Mouse (Mus musculus) CH12.LX (cell line): Measurements from ENCODE around the gene Fbxo22. TPM values are rescaled to one million over a fixed set of nuclear protein-coding genes. Genes with fewer than 3 reads are reported as not detected.
A peak's percentile ranks its signal among the peaks of the same experiment; 100 is the strongest.
"Not testable (repeated sequence)": the region's sequence is repeated elsewhere in the genome, so short reads cannot be mapped to it uniquely, and the experiment has no call there.

ENCODE experiments used
- DNase-seq: peaks from one replicate; pipeline ENCODE4 v3.0.0-alpha.2; 2013; ENCODE audit errors: extremely low read depth
- H3K27ac ChIP-seq: 2 replicates; pipeline ENCODE4 v1.5.1; 2012; ENCODE audit warnings: low read depth, mild to moderate bottlenecking, control low read depth, moderate library complexity; ENCODE audit not compliant: insufficient read depth
- H3K27me3 ChIP-seq: replicated peaks from 2 replicates; pipeline ENCODE3; 2012; ENCODE audit warnings: inconsistent platforms
- H3K36me3 ChIP-seq, 2 experiments: replicated peaks in 1 of 2; 2 replicates each; pipeline versions ENCODE3 to v1.6.1; 2012; ENCODE audit warnings: inconsistent platforms in 1 of 2, low read length in 1 of 2, mild to moderate bottlenecking in 1 of 2, mixed read lengths in 1 of 2, moderate library complexity in 1 of 2; ENCODE audit not compliant: control insufficient read depth in 1 of 2, insufficient read depth in 1 of 2
- H3K4me1 ChIP-seq, 2 experiments: 2 replicates each; pipeline ENCODE4 v1.6.1; 2012; ENCODE audit warnings: inconsistent platforms in 1 of 2, moderate library complexity in 1 of 2; ENCODE audit not compliant: insufficient read depth in 2 of 2, control insufficient read depth in 1 of 2
- H3K4me2 ChIP-seq: 2 replicates; pipeline ENCODE4 v1.6.1; 2012; ENCODE audit warnings: low read depth, mild to moderate bottlenecking, control low read depth; ENCODE audit not compliant: poor library complexity, insufficient read depth, severe bottlenecking
- H3K4me3 ChIP-seq, 3 experiments: fragments of 150-350 bp in 1 of 3; sonication (generic) in 1 of 3; replicated peaks in 1 of 3; 2 replicates each; pipeline versions ENCODE3 to v1.5.1; 2011 to 2012; ENCODE audit warnings: low read depth in 2 of 3, low read length in 2 of 3, mild to moderate bottlenecking in 2 of 3, moderate library complexity in 2 of 3, control low read depth in 1 of 3, improper control_type of control experiment in 1 of 3, inconsistent platforms in 1 of 3, mixed read lengths in 1 of 3; ENCODE audit not compliant: poor library complexity in 1 of 3
- H3K79me2 ChIP-seq: replicated peaks from 2 replicates; pipeline ENCODE4 v1.6.1; 2012; ENCODE audit warnings: mild to moderate bottlenecking, moderate library complexity; ENCODE audit not compliant: control insufficient read depth, poor library complexity, insufficient read depth, severe bottlenecking; ENCODE audit errors: extremely low read depth
- H3K9ac ChIP-seq: 2 replicates; pipeline ENCODE4 v1.6.1; 2012; ENCODE audit warnings: low read depth, mild to moderate bottlenecking, control low read depth, moderate library complexity; ENCODE audit not compliant: insufficient read depth
- H3K9me3 ChIP-seq: replicated peaks from 2 replicates; pipeline ENCODE3; 2012; ENCODE audit warnings: low read length, inconsistent platforms, mixed read lengths
- CHD1 ChIP-seq: IDR thresholded peaks from 2 replicates; pipeline ENCODE4 v1.6.1; 2012; ENCODE audit warnings: low read depth, low read length, improper control_type of control experiment, inconsistent platforms
- CTCF ChIP-seq, 2 experiments: IDR thresholded peaks in 1 of 2; conservative IDR thresholded peaks in 1 of 2; 2 replicates each; pipeline ENCODE4 v1.5.1; 2011 to 2012; ENCODE audit warnings: low read depth in 2 of 2, low read length in 2 of 2, improper control_type of control experiment in 1 of 2, inconsistent platforms in 1 of 2, mild to moderate bottlenecking in 1 of 2, moderate library complexity in 1 of 2
- JUND ChIP-seq: conservative IDR thresholded peaks from 2 replicates; pipeline ENCODE4 v1.6.1; 2011; ENCODE audit warnings: low read depth, low read length, improper control_type of control experiment
- MAZ ChIP-seq: IDR thresholded peaks from 2 replicates; pipeline ENCODE4 v1.6.1; 2012; ENCODE audit warnings: low read depth, mild to moderate bottlenecking, inconsistent platforms, low read length, improper control_type of control experiment, moderate library complexity
- MXI1 ChIP-seq: IDR thresholded peaks from 2 replicates; pipeline ENCODE4 v1.6.1; 2011; ENCODE audit warnings: mild to moderate bottlenecking, low read depth, low read length, improper control_type of control experiment
- PAX5 ChIP-seq: IDR thresholded peaks from 2 replicates; pipeline ENCODE4 v1.6.1; 2012; ENCODE audit warnings: low read length, inconsistent platforms, mixed read lengths
- RAD21 ChIP-seq: IDR thresholded peaks from 2 replicates; pipeline ENCODE4 v1.6.1; 2011; ENCODE audit warnings: low read depth, mild to moderate bottlenecking, low read length, improper control_type of control experiment, moderate library complexity
- RCOR1 ChIP-seq: conservative IDR thresholded peaks from 2 replicates; pipeline ENCODE4 v1.6.1; 2012; ENCODE audit warnings: low read depth, mild to moderate bottlenecking, inconsistent platforms, low read length, improper control_type of control experiment
- SMC3 ChIP-seq: IDR thresholded peaks from 2 replicates; pipeline ENCODE4 v1.6.1; 2011; ENCODE audit warnings: low read depth, low read length, improper control_type of control experiment
- TBP ChIP-seq: conservative IDR thresholded peaks from 2 replicates; pipeline ENCODE4 v1.6.1; 2011; ENCODE audit warnings: low read depth, low read length, improper control_type of control experiment
- TCF12 ChIP-seq: IDR thresholded peaks from 2 replicates; pipeline ENCODE4 v1.6.1; 2014; ENCODE audit warnings: low read depth, mild to moderate bottlenecking, inconsistent platforms, low read length, improper control_type of control experiment
- ZNF384 ChIP-seq: IDR thresholded peaks from 2 replicates; pipeline ENCODE4 v1.6.1; 2012; ENCODE audit warnings: low read depth, low read length, improper control_type of control experiment, inconsistent platforms
- dilution Hi-C: fragments of 300-500 bp; cut with MboI; formaldehyde crosslinking; loops from 2 replicates; pipeline ENCODE4 v1.14.3; 2020; ENCODE audit warnings: low sequenced_read_pairs; ENCODE audit not compliant: extremely low pct_unique_long_range_greater_than_20kb, extremely low pct_ligation_motif_present
- in situ Hi-C: fragments of 300-500 bp; cut with MboI; formaldehyde crosslinking; loops from 3 replicates; pipeline ENCODE4 v1.14.3; 2019; ENCODE audit warnings: low sequenced_read_pairs, low pct_ligation_motif_present, low pct_unique_long_range_greater_than_20kb, mixed read lengths
- polyA plus RNA-seq: library from polyadenylated mRNA; unstranded; fragments of >175 nt; gene quantifications from 2 replicates; pipeline ENCODE4 v1.2.1, GENCODE M21; 2012; ENCODE audit warnings: low read depth; ENCODE audit not compliant: insufficient read length
- total RNA-seq, 2 experiments: library from RNA; depleted of rRNA; stranded (reverse); fragments of 300-350 nt in 1 of 2; fragments of >200 nt in 1 of 2; gene quantifications; 2 replicates each; pipeline ENCODE4 v1.2.3; 2012 to 2014

Fbxo22 gene
- total and polyA plus RNA-seq, 3 experiments, result 21.4 to 41.8 (median 38.5) TPM

GRCm38 (mm10) chr9:55248465-55248864 lies 39.7 kb downstream of the Fbxo22 start:
- dilution Hi-C loops, result no loop called here
- Histone ChIP-seq H3K4me2 (no peak overlapping the region), H3K9me3 (no peaks in the 10 kb centered on the region), H3K4me3 (no peak overlapping the region), H3K9ac (no peak overlapping the region), H3K27ac (no peak overlapping the region), H3K4me1 (peaks cover 0 to 5% of the 10 kb centered on the region in 2 experiments; a peak in 3 of 4 replicates), H3K27me3 (peaks cover 2% of the 10 kb centered on the region), H3K79me2 (no peaks in the 10 kb centered on the region), H3K36me3 (no peaks in the 10 kb centered on the region)
- TF ChIP-seq MAZ, result no peak
- TF ChIP-seq ZNF384, result no peak
- TF ChIP-seq PAX5, result no peak
- TF ChIP-seq CHD1, result no peak
- no peak for TF ChIP-seq RCOR1
- no peak for TF ChIP-seq TBP
- TF ChIP-seq CTCF (conservative IDR thresholded peaks at IDR 0.05 in 1 of 2, IDR thresholded peaks at IDR 0.05 in 1 of 2; ENCODE audit: low read depth in 2 of 2, low read length in 2 of 2), result no peak
- TF ChIP-seq MXI1, result no peak
- no peak for TF ChIP-seq TCF12
- DNase-seq, result no peak
- in situ Hi-C loops, result no loop called here

- peaks cover 3 to 13% of the 10 kb centered on the region in 2 experiments; a peak in 3 of 4 replicates for H3K4me1 ChIP-seq
- H3K27ac ChIP-seq, result no peak overlapping the region
- in situ Hi-C loops (no loop called here), dilution Hi-C loops (no loop called here)
- peaks cover 2% of the 10 kb centered on the region for H3K27me3 ChIP-seq
- no peak for DNase-seq
- H3K4me3 ChIP-seq, result no peak overlapping the region
- no peak overlapping the region for H3K9ac ChIP-seq
- no peaks in the 10 kb centered on the region for H3K79me2 ChIP-seq
- no peaks in the 10 kb centered on the region for H3K9me3 ChIP-seq
- no peaks in the 10 kb centered on the region for H3K36me3 ChIP-seq
- H3K4me2 ChIP-seq, result no peak overlapping the region
- no peak for TF ChIP-seq JUND
Measured at GRCm38 (mm10) chr9:55250595-55251247, 42.0 kb downstream of the Fbxo22 start.

GRCm38 (mm10) chr9:55252097-55252496 lies 43.4 kb downstream of the Fbxo22 start:
- H3K27me3 ChIP-seq, H3K4me3 ChIP-seq, H3K79me2 ChIP-seq, H3K36me3 ChIP-seq, in situ Hi-C loops, H3K27ac ChIP-seq, H3K9ac ChIP-seq, H3K4me2 ChIP-seq, dilution Hi-C loops, H3K9me3 ChIP-seq: not testable (repeated sequence)
- H3K4me1 ChIP-seq, result peaks cover 3 to 13% of the 10 kb centered on the region in 2 experiments; a peak in 3 of 4 replicates
- peak; percentile 40 for DNase-seq
- TF ChIP-seq CTCF (conservative IDR thresholded peaks at IDR 0.05 in 1 of 2, IDR thresholded peaks at IDR 0.05 in 1 of 2; ENCODE audit: low read depth in 2 of 2, low read length in 2 of 2), result peak in 1 of 2 experiments; percentile 63; a peak in 2 of 4 replicates
- peak; percentile 57 for TF ChIP-seq SMC3
- peak; percentile 61 for TF ChIP-seq RAD21
